Mouse (Mus musculus) ES-Bruce4 (cell line): ENCODE measurements at regions not wholly inside any gene's neighbourhood (a gene's known extent, or its start where the extent isn't known, plus 50 kb on each side); places are given as distances from the start of the nearest gene placed in this dataset.

Source experiments
- H3K27ac ChIP-seq: 2 replicates; pipeline ENCODE4 v1.5.1; 2012; ENCODE audit warnings: low read length, inconsistent platforms; ENCODE audit not compliant: insufficient read depth
- H3K27me3 ChIP-seq: 2 replicates; pipeline ENCODE4 v1.6.1; 2012; ENCODE audit warnings: mild to moderate bottlenecking, low read length, inconsistent platforms; ENCODE audit not compliant: control insufficient read depth, poor library complexity, insufficient read depth, severe bottlenecking
- H3K36me3 ChIP-seq: 2 replicates; pipeline ENCODE4 v1.6.1; 2012; ENCODE audit warnings: inconsistent platforms, mild to moderate bottlenecking, low read length, moderate library complexity; ENCODE audit not compliant: control insufficient read depth, poor library complexity, insufficient read depth, severe bottlenecking
- H3K4me1 ChIP-seq: one replicate; pipeline ENCODE4 v1.8.1; 2011; ENCODE audit warnings: low read length; ENCODE audit not compliant: control insufficient read depth, insufficient read depth
- H3K4me3 ChIP-seq: 2 replicates; pipeline ENCODE4 v1.5.1; 2011; ENCODE audit warnings: low read depth, mild to moderate bottlenecking, low read length
- H3K9ac ChIP-seq: 2 replicates; pipeline ENCODE4 v1.6.1; 2012; ENCODE audit warnings: low read depth, mild to moderate bottlenecking, inconsistent platforms; ENCODE audit not compliant: poor library complexity, severe bottlenecking
- H3K9me3 ChIP-seq: replicated peaks from 2 replicates; pipeline ENCODE4 v1.6.1; 2012; ENCODE audit warnings: mild to moderate bottlenecking, low read length, inconsistent platforms; ENCODE audit not compliant: control insufficient read depth, poor library complexity, insufficient read depth, severe bottlenecking
- CTCF ChIP-seq: IDR thresholded peaks from one replicate; pipeline ENCODE4 v1.8.1; 2011; ENCODE audit warnings: low read depth, low read length
- EP300 ChIP-seq: IDR thresholded peaks from 2 replicates; pipeline ENCODE4 v1.6.1; 2011; ENCODE audit warnings: low read depth, low read length; ENCODE audit not compliant: insufficient read depth
- POLR2A ChIP-seq: IDR thresholded peaks from one replicate; pipeline ENCODE4 v1.8.1; 2011; ENCODE audit warnings: low read length; ENCODE audit not compliant: insufficient read depth

DNA sequence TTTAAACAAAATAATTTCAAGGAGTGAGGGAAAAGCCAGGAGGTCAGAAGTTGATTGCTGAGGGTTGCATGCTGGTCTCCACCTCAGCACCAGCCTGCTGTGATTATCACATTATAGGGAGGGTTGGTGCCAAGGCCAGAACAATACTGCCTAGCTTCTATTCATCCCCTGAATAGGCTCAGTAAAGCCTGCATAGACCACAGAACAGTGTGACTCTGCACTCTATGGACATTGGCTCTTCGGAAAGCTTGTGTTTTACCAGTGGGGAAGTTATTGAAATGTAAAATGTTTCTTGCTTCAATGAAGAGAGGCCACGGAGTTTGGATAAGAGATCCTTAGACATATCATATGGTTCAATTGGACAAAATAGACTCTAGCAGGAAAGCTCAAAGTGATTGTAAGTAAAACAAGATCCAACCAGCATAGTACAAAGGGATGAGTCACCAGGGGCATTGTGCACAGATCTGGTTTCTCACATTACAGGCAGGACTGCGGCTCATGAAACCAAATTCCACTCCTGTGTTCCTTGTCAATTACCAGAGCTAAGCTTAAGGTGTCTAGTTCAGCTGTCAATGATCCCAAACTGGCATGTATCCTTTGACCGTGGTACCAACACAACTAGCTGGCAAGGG, 320.8 kb upstream of the Cd180 start:
- TF ChIP-seq EP300 = no peak
- no peak for TF ChIP-seq POLR2A
- TF ChIP-seq CTCF = no peak
- Histone ChIP-seq H3K9ac (no peak overlapping the region), H3K36me3 (no peaks in the 10 kb centered on the region), H3K4me1 (no peaks in the 10 kb centered on the region), H3K4me3 (no peak overlapping the region), H3K27me3 (no peaks in the 10 kb centered on the region), H3K9me3 (no peaks in the 10 kb centered on the region), H3K27ac (no peak overlapping the region)

DNA sequence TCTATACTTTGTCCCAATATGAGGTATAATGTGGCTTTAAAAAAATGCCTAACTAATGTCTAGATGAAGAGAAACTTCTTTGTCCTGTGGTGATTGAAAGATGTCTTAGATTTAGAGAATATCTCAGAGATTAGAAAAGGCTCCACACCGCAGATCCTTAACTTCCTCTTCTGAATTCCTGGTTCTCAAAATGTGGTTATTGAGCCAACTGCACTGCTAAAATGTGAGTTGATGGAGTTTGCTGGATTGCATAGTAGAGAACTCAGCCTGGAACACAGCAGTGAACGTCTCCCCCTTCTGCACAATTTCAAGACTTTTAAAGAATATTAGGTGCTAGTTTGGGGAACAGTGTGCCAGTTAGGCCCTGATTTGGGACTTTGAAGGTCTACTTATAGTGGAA, 312.7 kb upstream of the Cd180 start:
- no peaks in the 10 kb centered on the region for H3K36me3 ChIP-seq
- no peak overlapping the region for H3K27ac ChIP-seq

DNA sequence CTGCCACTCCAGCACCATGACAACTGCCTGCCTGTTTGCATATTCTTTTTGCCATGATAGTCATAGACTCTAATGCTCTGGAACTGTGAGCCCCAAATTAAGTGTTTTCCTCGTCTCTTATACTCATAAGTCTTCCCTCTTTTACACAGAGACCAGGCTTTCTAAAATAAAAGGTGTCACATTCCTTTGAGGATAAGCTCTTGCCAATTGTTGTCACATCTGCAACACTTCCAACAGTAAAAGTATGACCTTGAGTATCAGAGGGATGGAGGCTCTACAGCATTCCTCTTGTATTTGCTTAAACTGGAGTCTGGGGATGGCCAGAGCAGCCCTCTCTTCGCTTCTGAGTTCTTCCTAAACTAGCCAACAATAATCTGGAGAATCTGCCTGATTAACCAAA, 301.4 kb upstream of the Cd180 start:
- TF ChIP-seq EP300 (no peak), CTCF (no peak), POLR2A (no peak)
- Histone ChIP-seq H3K9ac (no peak overlapping the region), H3K36me3 (no peaks in the 10 kb centered on the region), H3K27ac (no peak overlapping the region), H3K4me1 (no peaks in the 10 kb centered on the region), H3K9me3 (no peaks in the 10 kb centered on the region), H3K4me3 (no peak overlapping the region), H3K27me3 (no peaks in the 10 kb centered on the region)

More for the DNA sequence above, 312.7 kb upstream of the Cd180 start:
- Histone ChIP-seq H3K27me3 (no peaks in the 10 kb centered on the region), H3K9ac (no peak overlapping the region), H3K4me3 (no peak overlapping the region), H3K9me3 (no peaks in the 10 kb centered on the region), H3K4me1 (no peaks in the 10 kb centered on the region)
- TF ChIP-seq CTCF (no peak), POLR2A (no peak), EP300 (no peak)

DNA sequence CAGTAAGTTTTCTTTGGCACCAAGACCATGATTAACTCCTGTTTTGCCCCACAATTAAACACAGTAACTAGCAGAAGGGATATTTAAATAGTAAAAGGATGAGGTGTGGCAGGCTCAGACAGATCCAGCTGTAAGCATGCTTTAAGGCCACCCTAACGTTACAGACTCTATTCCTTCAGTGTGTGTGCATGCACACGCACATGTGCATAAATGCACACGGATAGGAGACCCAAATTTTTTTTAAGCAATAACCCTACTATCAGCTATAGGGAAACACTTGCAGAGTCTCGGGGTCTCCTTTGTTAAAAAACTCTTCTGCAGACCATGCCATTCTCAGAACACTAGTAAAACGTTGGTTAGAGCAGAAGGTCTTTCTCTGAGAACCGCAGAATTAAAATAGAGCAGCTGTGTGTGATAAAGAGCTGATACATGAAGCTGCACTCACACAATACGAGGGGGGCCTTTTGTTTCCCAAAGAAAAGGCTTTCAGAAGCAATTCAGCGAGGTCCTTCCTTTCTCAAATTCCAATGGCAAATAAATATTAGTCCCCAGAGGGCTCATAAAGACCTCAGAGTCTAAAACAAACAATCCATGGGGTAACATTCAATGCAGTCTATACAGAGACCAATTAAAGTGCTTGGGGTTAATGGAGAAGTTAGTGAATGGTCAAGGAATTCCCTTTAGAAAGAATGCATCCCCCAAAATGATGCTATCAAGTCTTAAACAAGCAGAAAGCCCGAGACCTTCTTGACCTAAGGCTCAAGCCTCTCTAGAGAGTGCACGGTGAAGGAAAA, 300.3 kb upstream of the Cd180 start:
- no peaks in the 10 kb centered on the region for H3K36me3 ChIP-seq
- TF ChIP-seq CTCF = no peak
- no peak for TF ChIP-seq EP300
- no peak for TF ChIP-seq POLR2A
- H3K27me3 ChIP-seq = no peaks in the 10 kb centered on the region
- H3K27ac ChIP-seq = no peak overlapping the region
- H3K9ac ChIP-seq = no peak overlapping the region
- H3K9me3 ChIP-seq = no peaks in the 10 kb centered on the region
- H3K4me1 ChIP-seq = no peaks in the 10 kb centered on the region
- no peak overlapping the region for H3K4me3 ChIP-seq

DNA sequence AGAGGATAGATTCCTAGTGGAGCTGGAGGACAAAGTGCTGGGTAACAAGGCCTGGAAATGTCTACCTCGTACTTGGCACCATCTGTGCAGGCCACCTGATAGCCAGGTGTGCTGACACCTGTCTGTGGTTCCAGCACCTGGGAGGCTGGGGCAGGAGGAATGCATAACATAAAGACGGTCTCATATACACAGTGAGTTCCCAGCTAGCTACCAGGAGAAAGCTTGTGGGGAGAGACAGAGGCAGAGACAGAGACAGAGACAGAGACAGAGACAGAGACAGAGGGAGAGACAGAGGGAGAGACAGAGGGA, 299.7 kb upstream of the Cd180 start:
- no peak overlapping the region for H3K27ac ChIP-seq
- no peak for TF ChIP-seq CTCF
- TF ChIP-seq EP300 = no peak
- no peak for TF ChIP-seq POLR2A
- H3K4me3 ChIP-seq = no peak overlapping the region
- H3K27me3 ChIP-seq = no peaks in the 10 kb centered on the region
- no peaks in the 10 kb centered on the region for H3K36me3 ChIP-seq
- no peaks in the 10 kb centered on the region for H3K9me3 ChIP-seq
- H3K4me1 ChIP-seq = no peaks in the 10 kb centered on the region
- H3K9ac ChIP-seq = no peak overlapping the region

DNA sequence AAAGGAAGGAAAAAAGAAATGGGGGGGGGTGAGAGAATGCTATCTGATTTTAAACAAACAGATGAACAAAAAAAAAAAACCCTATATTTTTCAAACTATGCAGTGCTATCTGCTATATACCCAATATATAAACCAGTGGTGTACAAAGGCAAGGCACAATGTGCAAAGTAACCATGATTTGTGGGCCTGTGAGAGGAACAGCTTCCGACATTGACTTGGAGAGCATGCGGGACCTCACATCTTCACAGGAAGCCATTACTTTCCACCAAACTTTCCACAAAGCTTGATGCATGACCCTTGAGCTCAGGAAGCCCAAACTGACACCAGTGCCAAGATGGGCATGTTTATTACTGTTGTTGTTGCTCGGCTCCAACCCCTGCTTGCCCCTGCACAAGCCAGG, 299.3 kb upstream of the Cd180 start:
- H3K4me1 ChIP-seq = no peaks in the 10 kb centered on the region
- no peak overlapping the region for H3K4me3 ChIP-seq
- TF ChIP-seq CTCF (no peak), EP300 (no peak), POLR2A (no peak)
- H3K9ac ChIP-seq = no peak overlapping the region
- H3K36me3 ChIP-seq = no peaks in the 10 kb centered on the region
- H3K27ac ChIP-seq = no peak overlapping the region
- no peaks in the 10 kb centered on the region for H3K9me3 ChIP-seq
- H3K27me3 ChIP-seq = no peaks in the 10 kb centered on the region
